Mouse (Mus musculus) hindbrain, embryonic 16.5 days (tissue): ENCODE measurements around the gene Tcea2. TPM values are rescaled to one million over a fixed set of nuclear protein-coding genes. Genes with fewer than 3 reads are reported as not detected.

Experiments used
- ATAC-seq: fragments of 200-750 bp; cut with Nextera tagmentation; 2 replicates; pipeline ENCODE4 v1.8.0; 2017; ENCODE audit warnings: moderate TSS enrichment, moderate library complexity
- H3K27ac ChIP-seq: fragments of 300-500 bp; sonication (generic); 2 replicates; pipeline ENCODE4 v1.5.1; 2014; ENCODE audit warnings: low read depth, mild to moderate bottlenecking, control low read depth, low read length, moderate library complexity
- H3K27me3 ChIP-seq: fragments of 300-500 bp; sonication (generic); replicated peaks from 2 replicates; pipeline ENCODE4 v1.6.1; 2014; ENCODE audit warnings: low read length; ENCODE audit not compliant: control insufficient read depth, insufficient read depth
- H3K36me3 ChIP-seq: fragments of 300-500 bp; sonication (generic); 2 replicates; pipeline ENCODE4 v1.6.1; 2014; ENCODE audit warnings: mild to moderate bottlenecking, low read length, moderate library complexity, mixed read lengths; ENCODE audit not compliant: control insufficient read depth, insufficient read depth
- H3K4me1 ChIP-seq: fragments of 300-500 bp; sonication (generic); 2 replicates; pipeline ENCODE4 v1.6.1; 2014; ENCODE audit warnings: low read depth, low read length; ENCODE audit not compliant: control insufficient read depth, insufficient read depth
- H3K4me2 ChIP-seq: fragments of 300-500 bp; sonication (generic); 2 replicates; pipeline ENCODE4 v1.6.1; 2014; ENCODE audit warnings: mild to moderate bottlenecking, low read length, control low read depth, moderate library complexity
- H3K4me3 ChIP-seq: fragments of 300-500 bp; sonication (generic); 2 replicates; pipeline ENCODE4 v1.5.1; 2014; ENCODE audit warnings: mild to moderate bottlenecking, low read length, control low read depth, moderate library complexity
- H3K9ac ChIP-seq: fragments of 300-500 bp; sonication (generic); 2 replicates; pipeline ENCODE4 v1.6.1; 2014; ENCODE audit warnings: low read depth, mild to moderate bottlenecking, control low read depth, low read length, moderate library complexity
- H3K9me3 ChIP-seq: fragments of 300-500 bp; sonication (generic); 2 replicates; pipeline ENCODE4 v1.6.1; 2014; ENCODE audit warnings: mild to moderate bottlenecking, low read length, moderate library complexity; ENCODE audit not compliant: control insufficient read depth
- WGBS: fragments of 180-500 bp; shearing (Covaris S2); extraction: QIAGEN DNeasy Blood & Tissue Kit; methylation state at CpG from one replicate; pipeline ENCODE4 v1.1.7; 2014; 5-methylcytosine and 5-hydroxymethylcytosine counted together
- polyA plus RNA-seq: library from polyadenylated mRNA; unstranded; fragments of >200 nt; fragmentation: Nextera tagmentation; extraction: Ambion mirVana; gene quantifications from 2 replicates; pipeline ENCODE4 v1.2.1, GENCODE M21; 2015

The Tcea2 gene
- polyA plus RNA-seq, 1 experiment from 2014 or later = 47.7 TPM

- Histone ChIP-seq H3K4me3 (peak overlapping the region; percentile 42), H3K27ac (peak overlapping the region; percentile 79), H3K4me2 (peak overlapping the region; percentile 57), H3K36me3 (0 out of 2 replicates have a peak, but pooled peaks cover 3% of the 10 kb centered on the region), H3K9ac (peak overlapping the region; percentile 61), H3K27me3 (no peaks in the 10 kb centered on the region), H3K9me3 (no peaks in the 10 kb centered on the region), H3K4me1 (peaks cover 24% of the 10 kb centered on the region)
- ATAC-seq = peak; percentile 17; the same call in 1 of the 2 replicates
- WGBS = 38% methylated on average over 3 of the region's 3 CpGs
These were observed 35.3 kb downstream of the Tcea2 start for GRCm38 (mm10) chr2:181715382-181715781.

- no peak overlapping the region for H3K27ac ChIP-seq
- H3K4me3 ChIP-seq = peak overlapping the region; percentile 42
- peak overlapping the region; percentile 57 for H3K4me2 ChIP-seq
- no peak overlapping the region for H3K9ac ChIP-seq
- no peak for ATAC-seq
- H3K9me3 ChIP-seq = no peaks in the 10 kb centered on the region
- no peaks in the 10 kb centered on the region for H3K27me3 ChIP-seq
- H3K4me1 ChIP-seq = peaks cover 24% of the 10 kb centered on the region
- WGBS = 46% methylated on average over 3 of the region's 3 CpGs
- 0 out of 2 replicates have a peak, but pooled peaks cover 3% of the 10 kb centered on the region for H3K36me3 ChIP-seq
These were observed 36.9 kb downstream of the Tcea2 start for GRCm38 (mm10) chr2:181716991-181717390.

GRCm38 (mm10) chr2:181720061-181720460, 40.0 kb downstream of the Tcea2 start:
- WGBS = 27% methylated on average over 3 of the region's 3 CpGs

GRCm38 (mm10) chr2:181721200-181721599, 41.1 kb downstream of the Tcea2 start:
- no peak for ATAC-seq
- H3K9ac ChIP-seq = no peak overlapping the region

More at GRCm38 (mm10) chr2:181720061-181720460, 40.0 kb downstream of the Tcea2 start:
- ATAC-seq = no peak
- Histone ChIP-seq H3K27me3 (no peaks in the 10 kb centered on the region), H3K4me2 (no peak overlapping the region), H3K36me3 (0 out of 2 replicates have a peak, but pooled peaks cover 3% of the 10 kb centered on the region), H3K9me3 (no peaks in the 10 kb centered on the region), H3K27ac (no peak overlapping the region), H3K9ac (no peak overlapping the region), H3K4me1 (peaks cover 8% of the 10 kb centered on the region), H3K4me3 (no peak overlapping the region)

GRCm38 (mm10) chr2:181722213-181722612, 42.1 kb downstream of the Tcea2 start:
- H3K4me1 ChIP-seq = no peaks in the 10 kb centered on the region
- peak; percentile 55; the same call in 1 of the 2 replicates for ATAC-seq
- 0 out of 2 replicates have a peak, but pooled peaks cover 3% of the 10 kb centered on the region for H3K36me3 ChIP-seq
- no peaks in the 10 kb centered on the region for H3K9me3 ChIP-seq
- no peak overlapping the region for H3K4me3 ChIP-seq
- no peak overlapping the region for H3K9ac ChIP-seq
- WGBS = 10% methylated on average over 3 of the region's 3 CpGs
- no peak overlapping the region for H3K4me2 ChIP-seq
- H3K27me3 ChIP-seq = no peaks in the 10 kb centered on the region
- H3K27ac ChIP-seq = no peak overlapping the region

More at GRCm38 (mm10) chr2:181721200-181721599, 41.1 kb downstream of the Tcea2 start:
- Histone ChIP-seq H3K4me2 (no peak overlapping the region), H3K36me3 (0 out of 2 replicates have a peak, but pooled peaks cover 3% of the 10 kb centered on the region), H3K27ac (no peak overlapping the region), H3K4me3 (no peak overlapping the region), H3K27me3 (no peaks in the 10 kb centered on the region), H3K4me1 (peaks cover 8% of the 10 kb centered on the region), H3K9me3 (no peaks in the 10 kb centered on the region)

- H3K27me3 ChIP-seq = no peaks in the 10 kb centered on the region
- 36% methylated on average over 9 of the region's 9 CpGs for WGBS
- peak; percentile 70; the same call in 1 of the 2 replicates for ATAC-seq
- H3K36me3 ChIP-seq = no peaks in the 10 kb centered on the region; the same call in 1 of the 2 replicates
- no peak overlapping the region for H3K4me3 ChIP-seq
- no peak overlapping the region for H3K4me2 ChIP-seq
- no peaks in the 10 kb centered on the region for H3K9me3 ChIP-seq
- H3K27ac ChIP-seq = no peak overlapping the region
- no peak overlapping the region for H3K9ac ChIP-seq
- no peaks in the 10 kb centered on the region for H3K4me1 ChIP-seq
These were observed 47.7 kb downstream of the Tcea2 start for GRCm38 (mm10) chr2:181727659-181728262.

- WGBS = 71% methylated on average over 3 of the region's 3 CpGs
- Histone ChIP-seq H3K4me2 (no peak overlapping the region), H3K4me1 (no peaks in the 10 kb centered on the region), H3K9ac (no peak overlapping the region), H3K27me3 (no peaks in the 10 kb centered on the region), H3K9me3 (no peaks in the 10 kb centered on the region), H3K4me3 (no peak overlapping the region), H3K36me3 (no peaks in the 10 kb centered on the region; the same call in 1 of the 2 replicates), H3K27ac (no peak overlapping the region)
- no peak for ATAC-seq
These were observed 49.9 kb downstream of the Tcea2 start for GRCm38 (mm10) chr2:181730051-181730450.

Other genes starting within 250 kb of the Tcea2 start
- 19.1 and 22.7 TPM in 2 replicates for gene Zbtb46, start 220.9 kb upstream of the Tcea2 start, polyA plus RNA-seq
- 0.09 TPM in 1 of 2 replicates, not detected in the other for gene Abhd16b, start 187.1 kb upstream of the Tcea2 start, polyA plus RNA-seq
- gene Tpd52l2, start 183.2 kb upstream of the Tcea2 start, polyA plus RNA-seq = 121 and 126 TPM in 2 replicates
- 284 and 286 TPM in 2 replicates for gene Dnajc5, start 159.8 kb upstream of the Tcea2 start, polyA plus RNA-seq
- gene Uckl1, start 95.4 kb upstream of the Tcea2 start, polyA plus RNA-seq = 58.5 and 59.4 TPM in 2 replicates
- 57.3 and 63.6 TPM in 2 replicates for gene Prpf6, start 88.4 kb upstream of the Tcea2 start, polyA plus RNA-seq
- gene Zfp512b, start 87.5 kb upstream of the Tcea2 start, polyA plus RNA-seq = 44.9 and 65.1 TPM in 2 replicates
- 192 and 201 TPM in 2 replicates for gene Samd10, start 81.1 kb upstream of the Tcea2 start, polyA plus RNA-seq
- not detected in 2 replicates for gene Gm29797, start 23.3 kb upstream of the Tcea2 start, polyA plus RNA-seq
- 18.0 TPM in 2 replicates for gene Sox18, start 8.7 kb upstream of the Tcea2 start, polyA plus RNA-seq
- gene Rgs19, start 13.7 kb downstream of the Tcea2 start, polyA plus RNA-seq = 68.9 and 71.9 TPM in 2 replicates
- not detected in 2 replicates for gene Lkaaear1, start 18.1 kb downstream of the Tcea2 start, polyA plus RNA-seq
- 93.8 and 96.3 TPM in 2 replicates for gene Oprl1, start 34.7 kb downstream of the Tcea2 start, polyA plus RNA-seq
- 11.0 and 12.9 TPM in 2 replicates for gene Myt1, start 83.0 kb downstream of the Tcea2 start, polyA plus RNA-seq
- gene Pcmtd2, start 157.5 kb downstream of the Tcea2 start, polyA plus RNA-seq = 27.7 and 31.0 TPM in 2 replicates
- gene Polr3k, start 184.0 kb downstream of the Tcea2 start, polyA plus RNA-seq = 69.8 and 79.0 TPM in 2 replicates